Mouse (Mus musculus): ENCODE results near the gene Nacad. TPM values are rescaled to one million over a fixed set of nuclear protein-coding genes. Genes with fewer than 3 reads are reported as not detected.

Nacad gene
- polyA plus RNA-seq, 1 experiment from 2014 or later: 110 TPM

GRCm38 (mm10) chr11:6568584-6569409 lies 37.1 kb downstream of the Nacad start:
- peak; percentile 62; the same call in 1 of the 2 replicates for ATAC-seq (ENCODE audit: low read depth)
- Histone ChIP-seq H3K27me3 (no peaks in the 10 kb centered on the region), H3K9ac (peak overlapping the region; percentile 45; the same call in 1 of the 2 replicates), H3K4me3 (no peak overlapping the region), H3K4me2 (0 out of 2 replicates have a peak overlapping the region, but pooled peaks have one; percentile 11), H3K36me3 (peaks cover 17% of the 10 kb centered on the region), H3K4me1 (replicated peaks) (peaks cover 23% of the 10 kb centered on the region), H3K9me3 (no peaks in the 10 kb centered on the region), H3K27ac (replicated peaks) (peak overlapping the region; percentile 79)
- WGBS: 55% methylated on average over 11 of the region's 11 CpGs

GRCm38 (mm10) chr11:6567951-6568350 lies 37.9 kb downstream of the Nacad start:
- Histone ChIP-seq H3K4me1 (replicated peaks) (peaks cover 23% of the 10 kb centered on the region), H3K36me3 (peaks cover 15% of the 10 kb centered on the region), H3K4me2 (no peak overlapping the region), H3K9me3 (no peaks in the 10 kb centered on the region), H3K4me3 (no peak overlapping the region), H3K27ac (replicated peaks) (peak overlapping the region; percentile 79), H3K9ac (no peak overlapping the region; the same call in 1 of the 2 replicates), H3K27me3 (no peaks in the 10 kb centered on the region)
- no peak for ATAC-seq (ENCODE audit: low read depth)
- WGBS: 87% methylated on average over 8 of the region's 8 CpGs

- no peaks in the 10 kb centered on the region for H3K27me3 ChIP-seq
- H3K27ac ChIP-seq (replicated peaks): no peak overlapping the region
- H3K9me3 ChIP-seq: no peaks in the 10 kb centered on the region
- H3K4me1 ChIP-seq (replicated peaks): peaks cover 23% of the 10 kb centered on the region
- ATAC-seq (ENCODE audit: low read depth): no peak
- no peak overlapping the region for H3K4me2 ChIP-seq
- no peak overlapping the region for H3K9ac ChIP-seq
- peaks cover 18% of the 10 kb centered on the region for H3K36me3 ChIP-seq
- 81% methylated on average over 4 of the region's 4 CpGs for WGBS
- H3K4me3 ChIP-seq: no peak overlapping the region
These were observed 39.4 kb downstream of the Nacad start for GRCm38 (mm10) chr11:6566496-6566895.

GRCm38 (mm10) chr11:6563201-6563600 lies 42.7 kb downstream of the Nacad start:
- H3K27me3 ChIP-seq: no peaks in the 10 kb centered on the region
- H3K4me1 ChIP-seq (replicated peaks): peaks cover 6% of the 10 kb centered on the region
- H3K27ac ChIP-seq (replicated peaks): no peak overlapping the region
- WGBS: 93% methylated on average over 4 of the region's 4 CpGs
- no peak overlapping the region for H3K4me3 ChIP-seq
- ATAC-seq (ENCODE audit: low read depth): no peak
- no peaks in the 10 kb centered on the region for H3K9me3 ChIP-seq
- no peak overlapping the region for H3K9ac ChIP-seq
- no peak overlapping the region for H3K4me2 ChIP-seq
- 0 out of 2 replicates have a peak, but pooled peaks cover 7% of the 10 kb centered on the region for H3K36me3 ChIP-seq

- H3K9me3 ChIP-seq: no peaks in the 10 kb centered on the region
- no peak overlapping the region for H3K27ac ChIP-seq (replicated peaks)
- no peak for ATAC-seq (ENCODE audit: low read depth)
- no peak overlapping the region for H3K9ac ChIP-seq
- H3K27me3 ChIP-seq: no peaks in the 10 kb centered on the region
- H3K4me1 ChIP-seq (replicated peaks): no peaks in the 10 kb centered on the region; the same call in 1 of the 2 replicates
- no peak overlapping the region for H3K4me3 ChIP-seq
- H3K36me3 ChIP-seq: 0 out of 2 replicates have a peak, but pooled peaks cover 7% of the 10 kb centered on the region
- no peak overlapping the region for H3K4me2 ChIP-seq
- WGBS: 94% methylated on average over 6 of the region's 6 CpGs
These were observed 43.5 kb downstream of the Nacad start for GRCm38 (mm10) chr11:6562359-6562758.

GRCm38 (mm10) chr11:6561474-6561873 lies 44.4 kb downstream of the Nacad start:
- WGBS: 83% methylated on average over 4 of the region's 4 CpGs
- no peak for ATAC-seq (ENCODE audit: low read depth)
- Histone ChIP-seq H3K27me3 (no peaks in the 10 kb centered on the region), H3K9ac (no peak overlapping the region), H3K4me3 (no peak overlapping the region), H3K4me1 (replicated peaks) (no peaks in the 10 kb centered on the region; the same call in 1 of the 2 replicates), H3K36me3 (peaks cover 13% of the 10 kb centered on the region; the same call in 1 of the 2 replicates), H3K9me3 (no peaks in the 10 kb centered on the region), H3K27ac (replicated peaks) (no peak overlapping the region), H3K4me2 (no peak overlapping the region)

- Histone ChIP-seq H3K9ac (no peak overlapping the region), H3K9me3 (no peaks in the 10 kb centered on the region), H3K4me2 (no peak overlapping the region), H3K36me3 (peaks cover 13% of the 10 kb centered on the region; the same call in 1 of the 2 replicates), H3K4me3 (no peak overlapping the region), H3K27ac (replicated peaks) (no peak overlapping the region), H3K4me1 (replicated peaks) (no peaks in the 10 kb centered on the region; the same call in 1 of the 2 replicates), H3K27me3 (no peaks in the 10 kb centered on the region)
- WGBS: 95% methylated on average over 13 of the region's 13 CpGs
- ATAC-seq (ENCODE audit: low read depth): no peak
These were observed 45.0 kb downstream of the Nacad start for GRCm38 (mm10) chr11:6560655-6561360.

GRCm38 (mm10) chr11:6559996-6560395 lies 45.9 kb downstream of the Nacad start:
- Histone ChIP-seq H3K36me3 (peaks cover 13% of the 10 kb centered on the region; the same call in 1 of the 2 replicates), H3K27ac (replicated peaks) (no peak overlapping the region), H3K4me2 (no peak overlapping the region), H3K9ac (no peak overlapping the region), H3K9me3 (no peaks in the 10 kb centered on the region), H3K4me3 (no peak overlapping the region), H3K27me3 (no peaks in the 10 kb centered on the region), H3K4me1 (replicated peaks) (no peaks in the 10 kb centered on the region; the same call in 1 of the 2 replicates)
- 95% methylated on average over 2 of the region's 2 CpGs for WGBS
- ATAC-seq (ENCODE audit: low read depth): no peak

GRCm38 (mm10) chr11:6558234-6558633 lies 47.6 kb downstream of the Nacad start:
- H3K4me3 ChIP-seq: no peak overlapping the region
- no peaks in the 10 kb centered on the region; the same call in 1 of the 2 replicates for H3K4me1 ChIP-seq (replicated peaks)
- WGBS: 88% methylated on average over 3 of the region's 3 CpGs
- H3K27me3 ChIP-seq: no peaks in the 10 kb centered on the region
- H3K9me3 ChIP-seq: no peaks in the 10 kb centered on the region
- H3K9ac ChIP-seq: no peak overlapping the region
- H3K27ac ChIP-seq (replicated peaks): no peak overlapping the region
- no peak for ATAC-seq (ENCODE audit: low read depth)
- H3K4me2 ChIP-seq: no peak overlapping the region
- H3K36me3 ChIP-seq: peaks cover 15% of the 10 kb centered on the region; the same call in 1 of the 2 replicates

- WGBS: 95% methylated on average over 3 of the region's 3 CpGs
- Histone ChIP-seq H3K36me3 (peaks cover 10% of the 10 kb centered on the region; the same call in 1 of the 2 replicates), H3K4me2 (no peak overlapping the region), H3K4me1 (replicated peaks) (peaks cover 20% of the 10 kb centered on the region), H3K9me3 (no peaks in the 10 kb centered on the region), H3K27me3 (no peaks in the 10 kb centered on the region), H3K9ac (no peak overlapping the region), H3K27ac (replicated peaks) (no peak overlapping the region), H3K4me3 (no peak overlapping the region)
- ATAC-seq (ENCODE audit: low read depth): no peak
These were observed 55.7 kb downstream of the Nacad start for GRCm38 (mm10) chr11:6550201-6550600.

- Histone ChIP-seq H3K27ac (replicated peaks) (no peak overlapping the region), H3K4me2 (no peak overlapping the region), H3K9ac (no peak overlapping the region), H3K4me1 (replicated peaks) (peaks cover 20% of the 10 kb centered on the region), H3K36me3 (peaks cover 10% of the 10 kb centered on the region; the same call in 1 of the 2 replicates), H3K9me3 (no peaks in the 10 kb centered on the region), H3K27me3 (no peaks in the 10 kb centered on the region), H3K4me3 (no peak overlapping the region)
- ATAC-seq (ENCODE audit: low read depth): no peak
- 90% methylated on average over 2 of the region's 2 CpGs for WGBS
These were observed 56.1 kb downstream of the Nacad start for GRCm38 (mm10) chr11:6549770-6550169.
